Mouse (Mus musculus) kidney, adult 2 months (tissue): ENCODE measurements around the gene Nbdy. TPM values are rescaled to one million over a fixed set of nuclear protein-coding genes. Genes with fewer than 3 reads are reported as not detected.
A peak's percentile ranks its signal among the peaks of the same experiment; 100 is the strongest.

Experiments
- DNase-seq: peaks from one replicate; pipeline ENCODE4 v3.0.0; 2021
- H3K27ac ChIP-seq: fragments of 200-500 bp; 2 replicates; pipeline ENCODE4 v1.5.1; 2012; ENCODE audit warnings: low read depth, low read length, control low read depth, inconsistent platforms; ENCODE audit not compliant: insufficient read depth
- H3K27me3 ChIP-seq: fragments of 200-500 bp; replicated peaks from 2 replicates; pipeline ENCODE4 v1.6.1; 2012; ENCODE audit warnings: mild to moderate bottlenecking, moderate library complexity, low read length, inconsistent platforms; ENCODE audit not compliant: control insufficient read depth, insufficient read depth
- H3K36me3 ChIP-seq: fragments of 200-500 bp; 2 replicates; pipeline ENCODE4 v1.6.1; 2012; ENCODE audit warnings: mild to moderate bottlenecking, moderate library complexity, low read length, inconsistent platforms; ENCODE audit not compliant: control insufficient read depth, insufficient read depth
- H3K4me1 ChIP-seq: fragments of 200-500 bp; 2 replicates; pipeline ENCODE4 v1.6.1; 2011; ENCODE audit warnings: low read length; ENCODE audit not compliant: control insufficient read depth, insufficient read depth
- H3K4me3 ChIP-seq: fragments of 200-500 bp; 2 replicates; pipeline ENCODE4 v1.5.1; 2011; ENCODE audit warnings: mild to moderate bottlenecking, low read depth, low read length, control low read depth; ENCODE audit not compliant: insufficient read depth
- CTCF ChIP-seq: fragments of 200-500 bp; conservative IDR thresholded peaks from 2 replicates; pipeline ENCODE4 v1.5.1; 2011; ENCODE audit warnings: low read depth, mild to moderate bottlenecking, control low read depth, low read length, moderate library complexity, mixed read lengths; ENCODE audit not compliant: insufficient read depth, insufficient read length
- POLR2A ChIP-seq: fragments of 200-500 bp; IDR thresholded peaks from one replicate; pipeline ENCODE4 v1.6.1; 2011; ENCODE audit warnings: low read depth, low read length, control low read depth
- WGBS: fragments of 180-500 bp; shearing (Covaris S2); methylation state at CpG from one replicate; pipeline ENCODE4 v1.1.7; 2018; 5-methylcytosine and 5-hydroxymethylcytosine counted together
- polyA plus RNA-seq: library from polyadenylated mRNA; depleted of rRNA; stranded (reverse); fragments of >200 nt; gene quantifications from 2 replicates; pipeline ENCODE4 v1.2.3, GENCODE M21; 2012; rRNA removed

Nbdy gene
- polyA plus RNA-seq, 1 experiment = 33.3 TPM

DNA sequence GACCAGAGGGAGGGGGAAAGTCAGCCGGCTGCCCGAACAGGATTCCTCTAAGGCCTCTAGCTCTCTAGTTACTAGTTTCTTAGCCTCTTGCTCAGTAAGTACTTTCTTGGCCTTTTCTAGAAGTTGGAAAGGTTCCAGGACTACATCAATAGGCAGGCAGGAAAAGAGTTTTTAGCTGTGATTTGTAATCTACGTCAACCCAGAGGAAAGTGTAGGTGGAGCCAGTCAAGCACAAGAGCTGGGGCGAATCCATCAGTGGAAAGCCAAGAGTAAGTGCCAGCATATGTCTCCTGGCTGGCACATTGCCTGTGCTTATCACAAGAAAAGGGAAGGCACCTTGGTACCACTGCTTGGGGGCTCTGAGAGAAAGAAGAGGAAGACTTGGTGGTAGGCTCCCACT lies 12.3 kb downstream of the Nbdy start:
- 57% methylated on average over 4 of the region's 4 CpGs for WGBS
- H3K27me3 ChIP-seq = no peaks in the 10 kb centered on the region
- no peak overlapping the region for H3K4me3 ChIP-seq
- no peak for TF ChIP-seq POLR2A
- no peak for TF ChIP-seq CTCF
- no peaks in the 10 kb centered on the region for H3K4me1 ChIP-seq
- peak; percentile 42 for DNase-seq
- no peaks in the 10 kb centered on the region for H3K36me3 ChIP-seq
- no peak overlapping the region for H3K27ac ChIP-seq

DNA sequence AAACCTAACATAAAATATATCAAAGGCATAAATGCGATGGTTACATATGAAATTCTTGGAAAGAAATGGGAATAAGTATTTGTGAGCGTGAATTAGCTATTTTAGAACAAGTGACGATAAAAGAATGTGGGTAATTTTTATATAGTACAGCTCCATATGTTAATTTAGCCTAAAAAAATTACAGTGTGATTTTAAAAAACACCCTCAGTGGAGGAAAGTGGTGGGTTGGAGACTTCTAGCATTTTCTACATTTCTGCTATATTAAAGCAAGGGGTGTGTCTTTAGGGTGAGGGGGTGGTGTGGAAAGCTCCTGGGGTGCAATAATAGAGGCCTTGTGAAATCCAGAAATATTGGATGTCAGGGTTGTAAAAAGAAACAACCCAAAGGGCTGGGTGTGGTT lies 19.1 kb downstream of the Nbdy start:
- no peaks in the 10 kb centered on the region for H3K36me3 ChIP-seq
- DNase-seq = no peak
- no peaks in the 10 kb centered on the region for H3K4me1 ChIP-seq
- TF ChIP-seq POLR2A = no peak
- TF ChIP-seq CTCF = no peak
- no peaks in the 10 kb centered on the region for H3K27me3 ChIP-seq
- H3K4me3 ChIP-seq = no peak overlapping the region
- no peak overlapping the region for H3K27ac ChIP-seq
- 94% methylated on average over 3 of the region's 3 CpGs for WGBS

DNA sequence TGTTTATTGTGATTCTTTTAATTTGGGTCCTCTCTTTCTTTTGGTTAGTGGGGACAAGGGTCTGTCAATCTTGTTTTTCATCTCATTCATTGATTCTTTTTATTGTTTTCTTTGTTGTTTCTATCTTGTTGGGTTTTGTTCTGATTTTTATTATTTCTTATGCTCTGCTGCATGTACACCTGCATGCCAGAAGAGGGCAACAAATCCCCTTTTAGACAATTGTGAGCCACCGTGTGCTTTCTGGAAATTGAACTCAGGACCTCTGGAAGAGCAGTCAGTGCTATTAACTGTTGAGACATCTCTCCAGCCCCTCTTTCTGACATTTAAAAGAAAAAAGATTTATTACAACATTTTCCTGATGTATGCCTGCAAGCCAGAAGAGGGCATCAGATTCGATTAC lies 25.8 kb downstream of the Nbdy start:
- Histone ChIP-seq H3K4me1 (no peaks in the 10 kb centered on the region), H3K27ac (no peak overlapping the region), H3K27me3 (no peaks in the 10 kb centered on the region), H3K4me3 (no peak overlapping the region), H3K36me3 (no peaks in the 10 kb centered on the region)
- WGBS = 33% methylated on average over 2 of the region's 2 CpGs
- DNase-seq = no peak
- TF ChIP-seq POLR2A (no peak), CTCF (0 out of 2 replicates have a peak, but pooled peaks have one; percentile 3)

Other genes starting within 250 kb of the Nbdy start
- 26.0 and 28.7 TPM in 2 replicates for gene Ubqln2, start 225.4 kb upstream of the Nbdy start, polyA plus RNA-seq
- not detected in 2 replicates for gene Cypt3, start 165.0 kb upstream of the Nbdy start, polyA plus RNA-seq
- 3.4 and 5.0 TPM in 2 replicates for gene Kctd12b, start 27.2 kb upstream of the Nbdy start, polyA plus RNA-seq
- gene Spin2c, start 108.6 kb downstream of the Nbdy start, polyA plus RNA-seq = 0.69 TPM in 2 replicates